Mouse (Mus musculus): ENCODE measurements at regions not wholly inside any gene's neighbourhood (a gene's known extent, or its start where the extent isn't known, plus 50 kb on each side); places are given as distances from the start of the nearest gene placed in this dataset.

GRCm38 (mm10) chr14:48330965-48331622 is 114.8 kb upstream of the Tmem260 start:
- DNase-seq (ENCODE audit: low read depth) = no peak

- no peak for DNase-seq (ENCODE audit: low read depth)
These were observed 114.3 kb upstream of the Tmem260 start for GRCm38 (mm10) chr14:48331623-48332000.

GRCm38 (mm10) chr14:48332193-48332592 is 113.7 kb upstream of the Tmem260 start:
- DNase-seq (ENCODE audit: low read depth) = no peak

- no peak for DNase-seq (ENCODE audit: low read depth)
These were observed 113.3 kb upstream of the Tmem260 start for GRCm38 (mm10) chr14:48332660-48333059.

- DNase-seq (ENCODE audit: low read depth) = no peak
These were observed 111.7 kb upstream of the Tmem260 start for GRCm38 (mm10) chr14:48334106-48334809.

- DNase-seq (ENCODE audit: low read depth) = no peak
These were observed 106.5 kb upstream of the Tmem260 start for GRCm38 (mm10) chr14:48339434-48339833.

- DNase-seq (ENCODE audit: low read depth) = no peak
These were observed 103.0 kb upstream of the Tmem260 start for GRCm38 (mm10) chr14:48342944-48343343.

- no peak for DNase-seq (ENCODE audit: low read depth)
These were observed 100.0 kb upstream of the Tmem260 start for GRCm38 (mm10) chr14:48345956-48346355.

GRCm38 (mm10) chr14:48349392-48350044 is 96.4 kb upstream of the Tmem260 start:
- DNase-seq (ENCODE audit: low read depth) = no peak

GRCm38 (mm10) chr14:48351652-48352051 is 94.3 kb upstream of the Tmem260 start:
- no peak for DNase-seq (ENCODE audit: low read depth)

- DNase-seq (ENCODE audit: low read depth) = peak; percentile 50
These were observed 93.1 kb upstream of the Tmem260 start for GRCm38 (mm10) chr14:48352825-48353224.

GRCm38 (mm10) chr14:48354176-48354575 is 91.7 kb upstream of the Tmem260 start:
- DNase-seq (ENCODE audit: low read depth) = no peak

GRCm38 (mm10) chr14:48357441-48357840 is 88.5 kb upstream of the Tmem260 start:
- DNase-seq (ENCODE audit: low read depth) = no peak

GRCm38 (mm10) chr14:48358487-48359159 is 87.3 kb upstream of the Tmem260 start:
- no peak for DNase-seq (ENCODE audit: low read depth)

GRCm38 (mm10) chr14:48361820-48362219 is 84.1 kb upstream of the Tmem260 start:
- no peak for DNase-seq (ENCODE audit: low read depth)

GRCm38 (mm10) chr14:48367006-48367405 is 78.9 kb upstream of the Tmem260 start:
- no peak for DNase-seq (ENCODE audit: low read depth)

- DNase-seq (ENCODE audit: low read depth) = no peak
These were observed 75.6 kb upstream of the Tmem260 start for GRCm38 (mm10) chr14:48370322-48370721.

GRCm38 (mm10) chr14:48371766-48372165 is 74.2 kb upstream of the Tmem260 start:
- no peak for DNase-seq (ENCODE audit: low read depth)

- no peak for DNase-seq (ENCODE audit: low read depth)
These were observed 69.8 kb upstream of the Tmem260 start for GRCm38 (mm10) chr14:48376112-48376511.

All from gonadal fat pad, adult 2 months (tissue).